Mouse (Mus musculus): ENCODE data around the gene Tigd4. TPM values are rescaled to one million over a fixed set of nuclear protein-coding genes. Genes with fewer than 3 reads are reported as not detected.
"Not testable (repeated sequence)": the region's sequence is repeated elsewhere in the genome, so short reads cannot be mapped to it uniquely, and the experiment has no call there.

Gene Tigd4
- not detected in 3 replicates for total RNA-seq (2017)

- ATAC-seq (replicated peaks; ENCODE audit: insufficient number of reproducible peaks, low FRiP score, low TSS enrichment, poor library complexity, severe bottlenecking), result no peak
Observed at GRCm38 (mm10) chr3:84593274-84593673, at the start of gene Tigd4. Tigd4 (plus strand) TSS chr3:84593574.

DNA sequence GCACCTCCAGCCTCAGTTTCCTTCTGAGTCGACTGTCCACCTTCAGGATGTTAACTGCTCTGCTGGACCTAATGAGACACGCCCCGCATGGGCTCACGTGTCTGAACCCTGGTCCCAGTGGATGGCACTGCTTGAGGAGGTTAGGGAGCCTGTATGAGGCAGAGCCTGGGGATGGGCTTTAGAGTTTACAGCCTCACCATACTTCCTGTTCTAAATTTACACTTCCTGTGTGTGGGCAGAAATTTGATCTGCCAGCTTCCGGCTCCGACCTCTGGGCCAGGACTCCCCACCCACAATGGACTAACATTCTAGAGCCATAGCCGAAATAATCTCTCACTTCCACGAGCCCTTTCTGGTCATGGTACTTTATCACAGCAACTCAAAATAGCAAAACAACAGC is 46.2 kb upstream of the Tigd4 start:
- peak; percentile 76 for ATAC-seq (replicated peaks; ENCODE audit: insufficient number of reproducible peaks, low FRiP score, low TSS enrichment, poor library complexity, severe bottlenecking)

DNA sequence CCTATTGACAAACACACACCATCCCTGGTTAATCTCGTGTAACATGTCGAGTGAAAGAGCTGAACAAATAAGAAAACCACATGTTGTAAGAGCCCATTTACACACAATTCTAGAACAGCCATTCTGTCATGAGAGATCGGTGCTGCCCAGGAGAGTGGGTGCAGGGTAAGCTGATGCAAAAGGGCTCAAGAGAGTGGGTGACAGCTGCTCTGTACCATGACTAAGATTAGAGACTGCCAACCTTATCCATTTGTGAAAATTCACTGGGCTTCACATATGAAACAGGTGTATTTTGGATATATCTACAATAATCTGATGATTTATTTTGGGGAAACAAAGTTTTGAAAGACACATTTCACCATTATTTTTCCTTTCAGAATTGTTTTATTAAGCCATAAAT is 37.6 kb upstream of the Tigd4 start:
- ATAC-seq (replicated peaks; ENCODE audit: insufficient number of reproducible peaks, low FRiP score, low TSS enrichment, poor library complexity, severe bottlenecking), result no peak

GRCm38 (mm10) chr3:84558301-84558700 is 35.1 kb upstream of the Tigd4 start:
- no peak for ATAC-seq (replicated peaks; ENCODE audit: insufficient number of reproducible peaks, low FRiP score, low TSS enrichment, poor library complexity, severe bottlenecking)

- not testable (repeated sequence) for ATAC-seq (replicated peaks; ENCODE audit: insufficient number of reproducible peaks, low FRiP score, low TSS enrichment, poor library complexity, severe bottlenecking)
Observed at GRCm38 (mm10) chr3:84562911-84563310, 30.5 kb upstream of the Tigd4 start.

DNA sequence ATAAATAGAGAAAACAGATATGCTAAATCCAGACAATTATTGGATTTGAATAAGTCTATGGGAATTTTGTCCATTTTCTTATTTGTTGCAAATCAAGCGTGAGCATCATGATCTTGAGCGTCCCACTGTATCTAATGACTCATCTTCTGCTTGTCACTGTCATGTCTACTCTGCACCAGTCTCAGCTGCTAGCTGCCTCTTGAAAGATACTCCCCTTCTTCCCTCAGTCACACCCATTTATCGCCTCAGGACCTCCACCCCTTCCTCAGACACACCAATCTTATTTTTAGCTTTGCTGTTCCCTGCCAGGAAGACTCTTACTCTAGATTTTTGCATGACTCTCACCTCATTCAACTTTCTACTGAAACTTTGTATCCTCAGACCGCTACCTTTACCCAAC is 30.0 kb upstream of the Tigd4 start:
- no peak for ATAC-seq (replicated peaks; ENCODE audit: insufficient number of reproducible peaks, low FRiP score, low TSS enrichment, poor library complexity, severe bottlenecking)

DNA sequence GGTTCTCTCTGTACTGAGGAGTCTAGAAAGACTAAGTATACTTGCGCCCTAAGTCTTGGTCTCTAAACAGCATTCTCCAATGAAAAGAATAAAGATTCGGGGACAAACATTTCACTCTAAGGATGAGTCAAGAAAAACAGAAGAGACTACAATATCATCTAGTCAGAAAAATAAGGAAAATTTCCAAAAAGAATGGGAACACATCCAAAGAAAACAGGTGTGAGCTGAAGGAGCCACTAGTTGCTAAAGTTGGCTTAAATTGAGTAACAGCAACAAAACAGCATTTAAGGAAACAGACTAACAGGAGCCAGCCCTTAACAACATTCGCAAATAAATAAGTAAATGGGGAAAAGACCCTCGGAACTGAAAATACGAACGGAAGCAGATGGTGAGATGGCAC is 24.8 kb upstream of the Tigd4 start:
- ATAC-seq (replicated peaks; ENCODE audit: insufficient number of reproducible peaks, low FRiP score, low TSS enrichment, poor library complexity, severe bottlenecking), result no peak

- 0 out of 2 replicates have a peak, but pooled peaks have one; percentile 31 for ATAC-seq (replicated peaks; ENCODE audit: insufficient number of reproducible peaks, low FRiP score, low TSS enrichment, poor library complexity, severe bottlenecking)
Observed at GRCm38 (mm10) chr3:84569587-84569986, 23.8 kb upstream of the Tigd4 start.

DNA sequence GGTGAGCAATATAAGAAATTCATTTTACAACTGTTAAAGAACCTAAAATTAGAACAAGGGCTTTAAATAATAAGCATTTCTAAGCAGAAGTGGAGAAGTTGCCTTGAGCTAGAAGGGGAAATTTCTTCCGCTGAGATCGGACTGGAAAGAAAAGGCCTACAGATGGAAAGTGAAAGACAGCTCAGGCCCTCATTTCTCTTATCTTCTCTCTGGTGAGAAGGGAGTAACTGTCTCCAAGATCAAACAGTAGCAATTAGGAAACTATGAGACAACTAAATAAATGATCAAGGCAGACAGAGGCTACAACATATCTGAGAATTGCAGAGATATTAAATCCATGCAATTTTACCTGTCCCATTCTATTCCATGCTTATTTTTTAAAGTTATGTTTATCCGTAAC is 22.9 kb upstream of the Tigd4 start:
- ATAC-seq (replicated peaks; ENCODE audit: insufficient number of reproducible peaks, low FRiP score, low TSS enrichment, poor library complexity, severe bottlenecking), result no peak

- ATAC-seq (replicated peaks; ENCODE audit: insufficient number of reproducible peaks, low FRiP score, low TSS enrichment, poor library complexity, severe bottlenecking), result no peak
Observed at GRCm38 (mm10) chr3:84580716-84581115, 12.7 kb upstream of the Tigd4 start.

DNA sequence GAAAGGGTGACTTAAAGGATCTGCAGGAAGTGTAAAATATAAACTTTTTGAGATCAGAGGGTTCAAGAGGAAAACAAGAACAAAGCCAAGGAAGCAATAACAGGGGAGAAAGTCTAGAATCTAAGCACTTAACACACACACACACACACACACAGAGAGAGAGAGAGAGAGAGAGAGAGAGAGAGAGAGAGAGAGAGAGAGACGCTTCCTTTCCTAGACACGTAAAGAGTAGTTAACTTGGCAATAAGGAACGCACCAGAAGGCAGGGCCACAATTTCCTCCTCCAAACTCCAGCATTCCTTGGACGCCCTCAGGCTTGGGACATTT is 11.7 kb upstream of the Tigd4 start:
- no peak for ATAC-seq (replicated peaks; ENCODE audit: insufficient number of reproducible peaks, low FRiP score, low TSS enrichment, poor library complexity, severe bottlenecking)

GRCm38 (mm10) chr3:84582023-84582912 is 11.1 kb upstream of the Tigd4 start, which contains the start of gene Arfip1:
Arfip1 (minus strand) TSS chr3:84582625.
- ATAC-seq (replicated peaks; ENCODE audit: insufficient number of reproducible peaks, low FRiP score, low TSS enrichment, poor library complexity, severe bottlenecking), result peak; percentile 90

DNA sequence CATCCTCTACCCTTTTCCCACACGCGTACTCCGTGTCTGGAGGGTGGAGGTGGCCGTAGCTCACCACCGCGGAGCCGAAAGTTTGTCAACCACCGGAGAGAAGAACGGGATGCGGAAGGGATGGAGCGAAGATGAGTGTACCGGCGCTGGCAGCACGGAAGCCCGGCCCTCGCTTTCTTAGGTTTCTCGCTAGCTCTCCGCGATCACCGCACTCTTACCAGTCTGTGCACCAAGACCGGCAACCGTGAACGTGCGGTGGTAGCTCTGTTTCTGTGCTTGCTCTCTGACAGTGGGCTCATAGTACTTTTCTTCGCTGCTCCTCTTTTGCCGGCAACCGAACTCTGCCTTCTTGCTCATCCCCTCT is 10.5 kb upstream of the Tigd4 start:
- ATAC-seq (replicated peaks; ENCODE audit: insufficient number of reproducible peaks, low FRiP score, low TSS enrichment, poor library complexity, severe bottlenecking), result no peak; the same call in 1 of the 2 replicates

DNA sequence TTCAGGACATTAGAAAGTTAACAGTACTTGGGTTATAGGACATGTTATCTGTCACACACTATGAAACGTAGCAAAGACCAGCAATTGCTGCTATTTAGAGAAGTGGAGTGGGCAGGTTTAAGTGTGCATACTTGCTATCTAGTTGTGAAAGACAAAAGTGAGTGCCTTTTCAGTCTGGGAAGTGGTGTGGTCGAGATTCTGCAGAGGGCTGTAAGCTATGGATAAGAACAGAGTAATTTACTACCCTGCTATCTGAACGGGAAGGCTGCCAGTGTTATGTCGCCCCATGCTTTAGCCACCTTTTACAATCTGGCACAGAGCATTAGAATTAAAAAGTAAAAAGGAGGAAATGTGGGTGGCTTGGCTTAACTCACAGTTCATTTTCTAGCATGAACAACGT is 6.6 kb upstream of the Tigd4 start:
- ATAC-seq (replicated peaks; ENCODE audit: insufficient number of reproducible peaks, low FRiP score, low TSS enrichment, poor library complexity, severe bottlenecking), result no peak

- ATAC-seq (replicated peaks; ENCODE audit: insufficient number of reproducible peaks, low FRiP score, low TSS enrichment, poor library complexity, severe bottlenecking), result no peak
Observed at GRCm38 (mm10) chr3:84594894-84595676, 1.7 kb downstream of the Tigd4 start.

DNA sequence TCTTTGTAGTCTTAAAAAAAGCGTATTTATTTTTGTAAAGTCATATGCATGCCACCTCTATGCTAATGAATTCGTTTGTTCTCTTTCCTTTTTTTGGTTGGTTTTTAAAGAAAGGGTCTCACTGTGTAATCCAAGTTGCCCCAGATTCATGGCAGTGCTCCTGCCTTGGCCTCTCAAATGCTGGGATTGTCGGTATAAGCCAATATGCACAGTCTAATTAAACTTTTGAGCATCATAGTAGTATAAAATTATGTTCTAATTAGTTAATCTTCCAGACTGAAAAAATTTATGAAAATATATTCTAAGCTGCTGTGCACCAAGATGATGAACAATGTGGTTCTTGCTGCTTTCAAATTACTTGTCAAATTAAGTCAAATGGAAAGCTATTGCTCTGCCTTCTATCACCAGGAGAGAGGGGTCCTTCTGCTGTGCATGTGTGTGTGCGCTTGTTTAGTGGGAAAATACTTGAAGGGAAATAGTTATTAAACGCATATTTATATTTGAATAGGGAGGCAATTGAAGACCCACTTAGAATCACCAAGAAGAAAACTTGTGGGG is 2.4 kb downstream of the Tigd4 start:
- ATAC-seq (replicated peaks; ENCODE audit: insufficient number of reproducible peaks, low FRiP score, low TSS enrichment, poor library complexity, severe bottlenecking), result no peak

DNA sequence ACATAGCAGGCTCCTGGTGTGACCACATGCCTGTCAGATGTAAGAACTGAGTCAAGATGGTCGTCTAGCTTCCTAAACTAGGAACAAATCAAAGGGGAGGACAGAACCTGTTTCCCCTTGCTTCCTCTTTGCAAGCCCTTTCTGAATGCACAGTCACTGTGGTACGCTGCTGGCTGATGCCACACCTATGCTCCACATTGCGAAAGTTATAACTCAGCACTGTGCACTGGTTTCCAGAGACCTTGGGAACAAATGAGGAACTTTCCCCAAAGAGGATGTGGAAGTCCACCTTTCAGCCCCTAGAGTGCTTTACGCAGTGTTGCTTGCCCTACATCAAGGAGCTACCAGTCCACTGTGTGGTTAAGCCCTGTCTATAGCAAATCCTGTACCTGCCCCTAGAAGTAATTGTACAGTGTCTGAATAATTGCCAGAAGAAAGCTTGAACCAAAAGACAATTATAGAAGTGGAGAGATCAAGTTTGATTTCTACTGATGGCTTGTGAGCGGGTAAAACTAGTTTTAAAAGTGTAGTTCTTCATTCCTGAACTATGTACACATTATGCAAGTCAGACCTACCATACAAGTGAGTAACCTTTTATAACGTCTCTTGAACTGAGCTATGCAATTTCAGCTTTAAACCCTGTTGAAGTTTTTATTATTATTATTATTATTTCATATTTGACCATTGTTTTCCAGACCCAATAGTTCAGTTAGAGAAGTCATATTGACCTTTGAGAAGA is 4.8 kb downstream of the Tigd4 start:
- peak; percentile 97 for ATAC-seq (replicated peaks; ENCODE audit: insufficient number of reproducible peaks, low FRiP score, low TSS enrichment, poor library complexity, severe bottlenecking)

DNA sequence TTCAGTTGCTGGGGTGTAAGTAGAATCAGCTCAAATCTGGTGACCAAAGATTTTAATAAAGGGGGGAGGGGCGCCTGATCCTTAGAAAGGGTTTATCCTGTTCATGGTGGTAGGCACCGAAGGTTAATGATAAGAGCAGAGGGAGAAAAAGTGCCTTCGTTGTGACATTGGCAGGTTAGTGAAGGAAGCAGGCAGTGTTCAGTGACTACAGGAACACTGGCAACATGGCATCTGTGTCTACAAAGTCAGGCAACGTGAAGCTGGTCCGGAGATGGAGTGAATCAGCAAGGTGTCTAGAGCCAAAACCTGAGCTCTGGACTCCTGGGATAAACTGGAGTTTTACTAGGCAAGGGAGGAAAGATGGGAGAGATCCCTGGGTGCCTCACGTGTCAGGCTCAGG is 5.4 kb downstream of the Tigd4 start:
- no peak for ATAC-seq (replicated peaks; ENCODE audit: insufficient number of reproducible peaks, low FRiP score, low TSS enrichment, poor library complexity, severe bottlenecking)

GRCm38 (mm10) chr3:84601870-84602495 is 8.6 kb downstream of the Tigd4 start:
- no peak for ATAC-seq (replicated peaks; ENCODE audit: insufficient number of reproducible peaks, low FRiP score, low TSS enrichment, poor library complexity, severe bottlenecking)

All from monocyte, adult 5-6 weeks (primary cell).